Mouse (Mus musculus) liver, adult 2 months (tissue): Measurements from ENCODE around the gene Nol8.

Source experiments
- CTCF ChIP-seq: fragments of 200-500 bp; IDR thresholded peaks from 2 replicates; pipeline ENCODE4 v1.5.1; 2011; ENCODE audit warnings: low read depth, low read length, control low read depth
- POLR2A ChIP-seq: fragments of 200-500 bp; IDR thresholded peaks from 2 replicates; pipeline ENCODE4 v1.6.1; 2011; ENCODE audit warnings: low read length, control low read depth; ENCODE audit not compliant: insufficient read depth; ENCODE audit errors: extremely low read depth

GRCm38 (mm10) chr13:49653180-49653541 lies 283 bp downstream of the Nol8 start:
- no peak for TF ChIP-seq POLR2A
- no peak for TF ChIP-seq CTCF
